Mouse (Mus musculus) layer of hippocampus, postnatal 10 days (tissue): ENCODE data around the gene Cep131. TPM values are rescaled to one million over a fixed set of nuclear protein-coding genes. Genes with fewer than 3 reads are reported as not detected.

Source experiments
- DNase-seq, 2 experiments: peaks; one replicate each; pipeline ENCODE4 v3.0.0; 2021; ENCODE audit warnings: low spot score in 2 of 2
- long read RNA-seq: library from polyadenylated mRNA; stranded (forward); transcript quantifications from one replicate; pipeline ENCODE4 v2.0.0, GENCODE M21; 2023
- total RNA-seq, 2 experiments: library from RNA; stranded (reverse); gene quantifications; 2 replicates each; pipeline ENCODE4 v1.2.3; 2021

Gene Cep131
- 10 to 100 TPM; 44.3 to 53.4 TPM for total RNA-seq
- long read RNA-seq, transcript Cep131-201 (26 exons, 3,578 nt): major isoform, 12 of 22 reads
- long read RNA-seq, partial matches to known transcripts: 6 of 22 reads
- long read RNA-seq, other reads (novel, unspliced or antisense): 4 of 22 reads

DNA sequence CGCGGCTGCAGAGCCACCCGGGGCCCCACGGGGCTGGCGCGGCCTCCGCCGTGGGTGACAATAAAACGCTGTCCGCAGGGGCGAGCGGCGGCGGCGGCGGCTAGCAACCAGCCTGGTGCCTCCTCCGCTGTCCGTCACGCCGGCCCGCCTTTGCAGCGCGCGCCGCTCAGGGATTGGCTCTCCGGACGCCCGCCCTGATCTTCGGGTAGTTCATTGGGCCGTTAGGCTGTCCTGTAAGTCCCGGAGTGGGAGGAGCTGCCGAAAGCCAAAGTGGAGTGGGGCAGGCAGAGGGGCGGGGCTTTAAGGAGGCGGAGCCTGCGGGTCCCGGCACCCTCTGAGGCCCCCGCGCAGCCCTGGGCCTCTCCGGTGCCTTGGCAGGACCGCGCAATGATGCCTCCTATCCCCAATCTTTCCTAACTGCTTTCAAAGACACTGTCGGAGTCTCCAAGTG, at the start of gene Cep131:
Gene Cep131 (minus strand): TSS at position 126 of the 451 bp plus-strand sequence.
- peak; percentile 97 to 98 for DNase-seq

DNA sequence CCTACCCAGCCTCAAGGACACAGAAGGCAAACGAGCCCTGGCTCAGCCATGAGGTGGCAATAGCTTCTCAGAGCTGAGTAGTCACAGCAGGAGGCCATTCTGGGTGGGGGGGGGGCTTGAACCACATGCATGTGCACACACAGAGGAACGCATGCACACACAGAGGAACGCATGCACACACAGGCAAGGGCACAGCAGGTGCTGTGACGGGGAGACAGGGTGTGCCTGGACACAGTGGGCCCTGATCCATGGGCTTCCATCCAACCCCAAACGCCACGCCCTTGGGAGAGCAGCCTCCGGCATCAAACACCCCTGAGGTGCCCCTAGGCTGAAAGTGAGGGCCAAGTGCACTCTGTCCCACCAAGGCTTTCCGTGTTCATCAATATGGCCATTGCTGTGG, 49.6 kb upstream of the Cep131 start:
- no peak for DNase-seq

DNA sequence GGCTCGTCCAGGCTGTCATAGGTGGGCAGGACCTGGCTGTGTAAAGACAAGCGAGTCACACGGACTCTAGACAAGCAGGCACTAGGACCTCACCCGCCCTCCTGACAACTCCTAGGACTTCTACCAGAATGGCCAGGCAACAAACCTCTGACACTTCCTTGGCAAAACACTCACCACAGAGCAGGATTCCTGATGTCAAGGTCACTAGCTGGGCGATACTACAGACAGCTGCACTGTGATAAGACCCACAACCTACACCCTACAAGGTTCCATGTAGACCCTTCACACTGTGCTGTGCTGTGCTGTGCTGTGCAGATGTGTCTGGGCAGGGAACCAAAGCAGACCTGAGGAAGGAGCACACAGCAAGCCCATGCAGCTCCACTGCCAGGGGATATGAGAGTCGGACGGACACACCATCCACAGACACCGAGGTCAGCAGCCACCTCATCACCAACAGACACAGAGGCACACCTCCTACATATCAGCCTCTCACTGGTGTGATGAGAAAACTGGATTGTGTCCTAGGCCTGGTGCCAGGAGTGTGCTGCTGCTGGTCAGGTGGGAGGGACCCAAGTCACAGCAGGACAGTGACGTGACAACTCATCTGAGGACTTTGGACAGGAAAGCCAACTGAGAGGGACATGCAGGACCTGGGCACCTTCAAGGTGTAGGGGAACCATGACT, 48.4 kb upstream of the Cep131 start:
- DNase-seq: no peak

DNA sequence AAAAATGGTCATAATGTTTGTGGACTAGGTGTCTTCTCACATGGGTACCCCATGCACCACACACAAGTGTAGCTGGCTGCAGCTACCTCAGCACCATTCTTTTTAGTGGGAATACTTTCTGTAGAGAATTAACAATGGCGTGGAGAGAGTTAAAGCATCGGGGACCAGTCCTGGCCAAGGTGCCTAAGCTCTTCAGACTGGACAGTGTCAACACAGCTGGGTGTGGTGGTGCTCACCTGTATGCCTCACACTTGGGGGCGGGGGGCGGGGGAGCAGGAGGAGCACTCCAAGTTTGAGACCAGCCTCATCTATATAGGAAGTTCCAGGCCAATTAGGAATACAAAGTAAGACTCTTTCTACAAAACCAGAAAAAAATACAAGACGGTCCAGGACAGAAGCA, 47.5 kb upstream of the Cep131 start:
- no peak for DNase-seq

DNA sequence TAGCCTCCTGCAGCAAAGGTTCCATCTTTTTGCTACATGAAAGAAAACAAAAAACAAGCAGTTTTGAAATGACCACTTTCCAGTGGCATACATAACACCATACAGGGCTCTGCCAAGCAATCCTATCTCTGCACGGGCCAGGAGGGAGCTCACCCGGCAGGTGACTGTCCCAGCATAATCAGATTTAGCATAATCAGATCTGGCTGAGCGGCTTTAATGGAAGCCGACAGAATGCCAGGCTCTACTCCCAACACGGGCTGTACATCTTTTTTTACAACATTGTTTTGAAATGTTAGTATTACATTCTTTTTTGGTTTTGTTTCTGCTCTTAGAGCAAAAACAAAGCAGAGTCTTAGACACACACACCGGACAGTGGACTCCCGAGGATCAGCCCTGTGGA, 42.7 kb upstream of the Cep131 start:
- DNase-seq: no peak

DNA sequence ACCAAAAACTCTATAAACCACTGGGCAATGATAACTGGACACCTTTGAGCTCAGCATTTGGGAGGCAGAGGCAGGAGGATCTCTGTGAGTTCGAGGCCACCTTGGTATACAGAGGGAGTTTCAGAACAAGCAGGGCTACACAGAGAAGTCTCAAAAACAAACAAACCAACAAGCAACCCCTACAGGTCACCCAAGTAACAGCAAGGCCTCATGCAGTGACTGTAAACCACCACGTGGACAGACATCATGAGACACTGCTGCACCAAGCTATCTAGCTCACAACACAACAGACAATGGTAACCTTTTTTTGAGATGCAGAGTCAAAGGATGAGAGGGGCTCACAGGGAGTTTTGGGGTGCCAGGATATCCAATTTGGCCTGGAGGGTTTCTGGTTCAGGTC, 40.2 kb upstream of the Cep131 start:
- DNase-seq: no peak

DNA sequence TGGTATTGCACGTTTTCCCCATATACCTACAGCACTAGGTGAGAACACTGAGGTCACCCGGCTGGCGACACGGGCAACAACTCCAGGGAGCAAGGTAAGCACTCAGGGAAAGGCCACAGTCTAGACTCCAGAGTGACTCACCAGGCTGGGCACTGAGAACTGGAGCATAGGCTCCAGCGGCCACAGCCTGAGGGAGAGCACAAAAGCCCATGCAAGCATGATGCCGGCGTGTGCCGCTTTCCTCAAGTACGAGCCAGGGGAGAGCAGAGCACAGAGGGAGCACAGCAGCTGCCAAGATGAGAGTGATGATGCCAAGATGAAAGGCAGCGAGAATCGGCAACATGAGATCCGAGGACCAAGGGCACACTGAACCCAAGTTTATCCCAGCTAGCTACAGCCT, 35.5 kb upstream of the Cep131 start:
- no peak for DNase-seq

DNA sequence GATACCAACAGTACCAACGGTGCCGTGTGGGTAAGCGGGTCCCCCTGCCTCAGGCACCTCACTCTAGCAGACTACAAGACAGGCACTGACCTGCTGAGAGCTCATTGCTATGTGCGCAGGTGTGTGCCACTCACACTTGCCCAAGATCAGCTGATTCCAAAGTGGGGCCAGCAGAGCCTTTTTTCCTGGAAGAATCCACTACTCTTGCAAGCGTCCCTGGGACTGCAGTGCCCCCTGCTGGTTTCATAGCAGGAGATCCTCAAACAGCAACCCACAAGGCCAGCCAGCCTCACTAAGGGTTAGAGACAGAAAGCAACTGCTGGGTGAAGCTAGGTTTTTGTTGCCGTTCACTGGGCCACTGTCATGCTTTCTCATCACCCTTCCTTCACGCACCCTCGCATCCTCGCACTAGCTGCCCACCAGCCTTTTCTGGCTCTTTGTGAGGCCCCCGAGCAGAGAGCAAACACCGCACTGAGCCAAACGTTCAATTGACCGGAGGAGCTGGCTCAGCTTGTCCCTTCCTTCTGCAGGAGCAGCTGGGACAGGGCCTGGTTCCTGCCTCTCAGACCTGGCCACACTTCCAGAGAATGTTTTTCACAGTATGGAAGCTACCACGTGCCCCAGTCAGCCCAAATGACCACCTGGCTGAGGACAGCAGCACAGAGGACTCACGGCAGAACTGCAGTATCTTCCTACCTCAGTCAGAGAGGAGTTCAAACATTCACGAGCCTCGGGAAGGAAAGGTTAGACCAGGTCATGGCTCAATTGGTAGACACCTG, 34.2 kb upstream of the Cep131 start:
- peak; percentile 82 to 87 for DNase-seq

DNA sequence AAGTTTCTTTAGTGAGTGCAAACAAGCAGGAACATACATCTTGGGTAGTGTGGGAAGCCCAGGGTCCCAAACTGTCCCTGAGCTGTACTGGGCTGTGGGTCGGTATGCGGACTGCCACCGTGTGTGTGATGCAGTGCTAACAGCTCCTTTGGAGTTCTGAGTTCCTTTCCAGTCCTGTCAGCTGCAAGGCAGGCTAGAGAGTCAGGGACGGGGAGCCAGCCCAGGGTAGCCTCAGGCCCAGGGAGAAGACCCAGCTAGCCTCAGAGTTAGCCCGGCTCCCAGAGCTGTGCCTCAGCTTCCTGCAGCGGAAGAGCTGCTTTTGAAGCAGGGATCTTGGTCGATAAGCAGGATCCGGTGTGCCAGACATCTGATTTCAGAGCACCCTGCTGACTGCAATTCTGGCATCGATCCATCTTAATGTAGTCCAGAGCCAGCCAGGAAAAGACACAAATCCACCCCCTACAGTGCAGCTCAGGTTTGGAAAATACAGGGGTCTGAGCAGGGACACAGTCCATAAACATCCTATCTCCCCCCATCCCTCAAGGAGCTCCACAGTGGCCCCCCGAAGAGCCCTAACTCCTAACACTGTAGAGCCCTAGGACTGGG, 33.4 kb upstream of the Cep131 start:
- DNase-seq: no peak

DNA sequence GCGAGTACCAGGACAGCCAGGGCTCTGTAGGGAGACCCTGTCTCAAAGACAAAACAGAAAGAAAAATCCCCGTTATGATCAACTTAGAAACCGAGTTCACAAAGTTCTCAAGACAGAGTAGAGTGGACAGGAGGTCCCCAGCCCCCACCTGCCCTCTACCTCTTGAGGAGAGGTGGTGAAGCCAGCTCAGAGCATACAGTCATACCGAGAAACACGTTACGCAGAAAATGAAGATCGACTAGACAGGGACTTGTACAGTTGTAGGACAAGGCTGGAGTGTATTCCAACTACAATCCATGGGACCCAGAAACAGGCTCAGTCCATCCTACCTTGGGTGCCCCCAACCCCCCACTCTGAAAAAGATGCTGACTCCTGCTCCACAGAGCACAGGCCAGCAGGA, 32.5 kb upstream of the Cep131 start:
- DNase-seq: no peak

DNA sequence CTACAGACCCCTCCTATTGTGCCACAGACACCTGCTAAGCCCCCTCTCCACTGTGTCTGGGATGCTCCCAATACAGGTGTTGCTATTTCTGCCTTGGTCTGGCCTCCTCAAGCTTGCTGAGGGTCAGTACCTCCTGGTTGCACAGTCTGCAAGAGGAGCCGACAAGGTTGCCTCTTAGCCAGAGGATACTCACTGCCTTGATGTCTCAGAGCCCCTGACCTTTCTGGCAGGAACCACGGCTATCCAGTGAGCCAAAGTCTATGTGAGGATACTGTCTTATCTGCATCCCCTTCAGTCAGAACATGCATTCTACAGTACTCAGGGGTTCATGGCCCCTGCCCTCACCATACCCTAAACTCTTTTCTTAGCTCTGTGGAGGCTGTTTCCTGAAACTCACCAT, 31.0 kb upstream of the Cep131 start:
- DNase-seq: no peak

DNA sequence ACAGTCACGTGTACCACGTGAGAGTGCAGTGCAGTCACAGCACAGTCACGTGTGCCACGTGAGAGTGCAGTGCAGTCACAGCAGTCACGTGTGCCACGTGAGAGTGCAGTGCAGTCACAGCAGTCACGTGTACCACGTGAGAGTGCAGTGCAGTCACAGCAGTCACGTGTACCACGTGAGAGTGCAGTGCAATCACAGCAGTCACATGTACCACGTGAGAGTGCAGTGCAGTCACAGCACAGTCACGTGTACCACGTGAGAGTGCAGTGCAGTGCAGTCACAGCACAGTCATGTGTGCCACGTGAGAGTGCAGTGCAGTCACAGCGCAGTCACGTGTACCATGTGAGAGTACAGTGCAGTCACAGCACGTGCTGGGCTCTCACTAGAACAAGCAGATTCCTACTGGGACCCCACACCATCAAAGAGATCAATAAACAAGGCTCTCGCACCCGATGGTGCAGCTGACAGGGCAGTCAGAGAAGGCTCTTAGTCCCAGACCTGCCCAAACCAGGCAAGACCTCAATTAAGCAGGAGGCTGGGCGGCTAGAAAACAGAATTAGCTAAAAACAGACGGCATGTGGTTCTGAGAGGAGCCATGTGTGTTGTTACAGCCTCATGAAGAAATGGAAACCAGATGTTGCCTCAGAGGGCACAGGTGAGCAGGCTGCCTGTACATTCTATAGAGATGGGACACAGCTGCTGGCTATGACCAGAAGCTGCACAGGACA, 28.0 kb upstream of the Cep131 start:
- DNase-seq: no peak

DNA sequence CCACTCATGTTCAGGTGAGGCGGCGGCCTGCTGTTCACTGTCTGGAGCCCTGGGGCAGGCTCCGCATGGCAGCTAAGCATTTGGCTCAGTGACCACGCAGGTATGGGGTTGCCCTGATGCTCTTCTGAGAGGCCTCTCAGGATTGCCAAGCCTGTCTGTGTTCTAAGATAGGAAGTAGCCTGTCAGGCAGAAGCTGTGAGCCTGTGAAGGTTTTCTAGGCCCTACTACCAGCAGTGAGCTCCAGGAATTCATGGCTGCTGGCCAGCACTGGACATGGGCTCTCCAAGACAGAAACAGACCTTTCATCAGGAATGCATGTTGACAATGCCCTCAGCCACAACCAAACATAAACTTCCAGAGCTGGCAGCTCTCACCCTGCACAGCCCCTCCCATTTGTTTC, 25.5 kb upstream of the Cep131 start:
- DNase-seq: no peak

DNA sequence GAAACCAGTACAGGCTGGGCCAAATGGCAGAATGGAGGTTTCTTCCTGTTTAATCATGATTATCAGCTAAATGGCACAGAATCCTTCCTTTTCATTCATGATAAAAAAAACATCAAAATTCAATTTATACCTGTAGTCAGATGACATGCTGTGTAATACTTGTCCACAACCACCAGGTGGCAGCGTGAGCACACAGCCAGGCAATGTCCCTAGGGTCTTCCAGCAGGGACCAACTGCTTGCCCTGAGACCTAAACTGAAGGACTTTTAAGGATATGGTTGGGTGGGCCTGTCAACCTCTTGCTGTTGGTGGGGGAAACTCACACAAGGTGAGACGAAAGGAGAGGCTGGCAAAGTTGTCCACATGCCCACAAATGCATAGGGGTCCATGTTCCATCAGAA, 24.4 kb upstream of the Cep131 start:
- DNase-seq: peak; percentile 73 to 76

DNA sequence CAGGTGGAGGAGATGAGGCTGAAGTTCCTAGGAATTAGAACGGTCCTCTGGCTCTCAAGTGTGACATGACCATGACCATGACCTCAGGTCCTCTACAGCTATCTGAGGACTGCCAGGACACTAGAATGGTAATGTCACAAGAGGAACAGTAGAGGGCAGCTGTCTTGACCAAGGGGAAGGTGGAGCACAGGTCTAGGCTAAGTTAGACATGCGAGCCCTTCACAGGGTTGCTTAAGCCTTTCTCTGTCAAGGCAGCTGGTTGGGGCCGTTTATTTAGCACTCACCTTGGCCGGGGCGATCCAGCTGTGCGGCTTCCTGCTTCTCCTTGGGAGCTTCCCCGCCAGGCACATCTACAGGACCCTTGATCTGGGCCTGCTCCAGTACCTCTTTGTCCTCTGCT, 23.9 kb upstream of the Cep131 start:
- DNase-seq: no peak

DNA sequence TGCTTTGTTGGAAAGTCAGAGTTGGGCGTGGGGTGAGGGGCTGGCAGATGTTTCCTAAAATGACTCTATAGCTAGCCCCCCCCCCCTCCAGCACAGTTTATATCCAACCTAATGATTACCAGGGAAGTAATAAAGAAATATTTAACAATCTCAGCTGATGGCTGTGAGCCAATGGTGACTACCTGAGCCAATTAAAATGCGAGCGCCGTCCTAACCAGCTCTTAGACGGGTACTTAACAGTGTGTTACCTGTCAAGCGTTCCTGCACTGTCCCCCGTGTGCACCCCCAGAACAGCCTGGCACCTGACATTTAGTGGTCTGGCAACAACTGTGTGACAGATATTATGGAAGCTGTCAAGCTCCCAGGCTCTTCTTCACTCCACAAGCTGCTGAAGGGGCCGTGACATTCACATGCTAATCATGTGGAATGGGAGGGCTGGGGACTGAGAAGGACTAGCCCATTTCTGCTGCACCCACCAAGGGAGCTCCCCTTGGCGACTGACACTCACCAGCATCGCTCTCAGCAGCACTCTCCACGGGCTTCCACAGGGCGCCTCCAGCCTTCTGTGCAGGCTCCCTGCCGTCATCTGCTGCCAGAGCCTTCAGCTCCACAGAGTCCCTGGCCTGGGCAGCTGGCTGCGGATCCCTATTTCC, 23.1 kb upstream of the Cep131 start:
- DNase-seq: no peak

DNA sequence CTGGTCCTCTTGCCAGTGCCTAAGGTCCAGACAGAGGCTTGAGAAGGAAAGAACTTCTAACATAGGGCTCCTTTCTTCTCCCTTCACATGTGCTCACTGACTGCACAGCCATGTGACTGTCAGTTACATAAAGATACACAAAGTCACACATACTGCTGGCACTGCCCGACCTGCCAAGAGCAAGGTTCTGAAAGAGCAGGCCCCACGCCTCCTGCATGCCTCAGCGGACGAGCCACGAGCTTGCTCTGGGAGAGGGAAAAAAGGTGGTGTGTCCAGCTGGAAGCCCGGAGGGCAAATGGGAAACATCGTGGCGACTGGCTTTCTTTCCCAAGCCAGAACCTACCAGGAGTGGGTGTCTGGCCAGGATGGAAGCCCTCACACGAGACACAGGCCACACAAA, 21.2 kb upstream of the Cep131 start:
- DNase-seq: no peak

DNA sequence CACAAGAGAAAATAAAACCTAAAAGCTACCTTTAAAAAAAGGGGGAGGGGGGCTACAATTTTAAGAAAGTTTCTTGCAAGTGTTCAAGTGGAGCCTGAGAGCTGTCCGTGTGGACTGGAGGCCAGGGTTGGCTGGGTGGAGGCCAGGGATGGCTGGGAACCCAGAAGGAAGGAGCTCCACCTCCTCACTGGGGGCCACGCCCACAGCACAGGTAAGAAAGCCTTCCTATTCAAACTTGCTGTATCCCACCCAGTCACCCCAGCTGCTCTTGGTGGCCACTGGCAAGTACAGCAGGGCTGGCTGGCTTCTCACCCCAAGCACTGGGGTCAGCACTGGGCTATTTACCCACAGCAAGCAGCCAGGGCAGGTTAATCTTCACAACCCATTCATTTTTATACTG, 20.4 kb upstream of the Cep131 start:
- DNase-seq: no peak

DNA sequence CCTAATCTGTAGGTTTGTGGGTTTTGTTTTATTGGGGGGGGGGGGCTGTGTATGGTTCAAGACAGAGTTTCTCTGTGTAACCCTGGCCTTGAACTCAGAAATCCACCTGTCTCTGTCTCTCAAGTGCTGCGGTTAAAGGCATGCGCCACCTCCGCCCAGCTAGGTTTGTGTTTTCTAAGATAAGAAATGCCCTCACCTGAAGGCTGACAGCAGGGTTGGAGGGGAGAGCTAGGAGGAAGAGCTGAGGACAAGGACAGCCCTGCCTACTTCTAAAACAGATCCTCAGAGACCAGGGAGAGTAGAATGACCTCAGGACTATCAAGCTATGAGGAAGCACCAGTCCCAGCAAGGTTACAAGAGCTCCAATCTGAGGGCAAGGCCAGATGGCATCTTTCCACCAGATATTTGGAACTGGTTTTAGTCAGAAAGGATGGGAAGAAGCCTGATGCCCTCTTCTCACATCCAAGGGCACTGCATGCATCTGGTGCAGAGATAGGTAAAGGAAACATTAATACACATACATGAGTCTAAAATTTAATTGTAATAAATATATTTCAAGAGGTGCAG, 16.9 kb upstream of the Cep131 start:
- DNase-seq: no peak

DNA sequence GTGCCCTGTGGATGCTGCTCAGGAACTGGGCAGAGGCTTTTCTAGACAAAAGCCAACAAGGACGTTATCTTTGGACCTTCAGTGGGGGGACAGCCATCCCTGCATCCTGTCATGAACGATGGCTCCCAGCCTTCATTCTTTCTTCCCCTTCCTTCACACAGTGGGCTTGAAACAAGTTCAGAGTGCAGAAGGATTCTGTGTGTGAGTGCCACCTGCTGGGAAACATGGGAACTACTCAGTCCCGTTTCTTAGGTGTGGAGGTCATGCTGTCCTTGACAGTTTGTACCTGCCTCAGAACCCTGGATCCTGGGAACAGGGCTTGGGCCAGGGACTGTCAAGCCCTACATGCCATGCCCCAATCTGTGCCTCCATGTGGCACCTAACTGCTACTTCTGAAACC, 14.4 kb upstream of the Cep131 start:
- DNase-seq: peak; percentile 77 to 80
